Mouse (Mus musculus) heart, embryonic 16.5 days (tissue): ENCODE data around the gene Unc5cl. TPM values are rescaled to one million over a fixed set of nuclear protein-coding genes. Genes with fewer than 3 reads are reported as not detected.

ENCODE experiments used
- ATAC-seq: fragments of 200-750 bp; cut with Nextera tagmentation; replicated peaks from 2 replicates; pipeline ENCODE4 v1.8.0; 2017; ENCODE audit warnings: moderate number of reproducible peaks; ENCODE audit not compliant: insufficient read depth, low FRiP score; ENCODE audit errors: extremely low read depth
- H3K27ac ChIP-seq: fragments of 300-500 bp; sonication (generic); 2 replicates; pipeline ENCODE4 v1.5.1; 2014; ENCODE audit warnings: mild to moderate bottlenecking, low read length, control low read depth, moderate library complexity
- H3K27me3 ChIP-seq: fragments of 300-500 bp; sonication (generic); 2 replicates; pipeline ENCODE4 v1.6.1; 2014; ENCODE audit warnings: low read length, mixed read lengths; ENCODE audit not compliant: control insufficient read depth, insufficient read depth
- H3K36me3 ChIP-seq: fragments of 300-500 bp; sonication (generic); 2 replicates; pipeline ENCODE4 v1.6.1; 2014; ENCODE audit not compliant: control insufficient read depth, insufficient read depth
- H3K4me1 ChIP-seq: fragments of 300-500 bp; sonication (generic); 2 replicates; pipeline ENCODE4 v1.6.1; 2014; ENCODE audit warnings: low read length, mixed read lengths; ENCODE audit not compliant: control insufficient read depth, insufficient read depth
- H3K4me2 ChIP-seq: fragments of 300-500 bp; sonication (generic); 2 replicates; pipeline ENCODE4 v1.6.1; 2014; ENCODE audit warnings: low read depth, mild to moderate bottlenecking, control low read depth, low read length
- H3K4me3 ChIP-seq: fragments of 300-500 bp; sonication (generic); 2 replicates; pipeline ENCODE4 v1.5.1; 2014; ENCODE audit warnings: mild to moderate bottlenecking, control low read depth, low read length
- H3K9ac ChIP-seq: fragments of 300-500 bp; sonication (generic); 2 replicates; pipeline ENCODE4 v1.6.1; 2014; ENCODE audit warnings: low read length, control low read depth
- H3K9me3 ChIP-seq: fragments of 300-500 bp; sonication (generic); replicated peaks from 2 replicates; pipeline ENCODE4 v1.6.1; 2016; ENCODE audit warnings: low read length; ENCODE audit not compliant: control insufficient read depth
- WGBS: fragments of 180-500 bp; shearing (Covaris S2); extraction: QIAGEN DNeasy Blood & Tissue Kit; methylation state at CpG from one replicate; pipeline ENCODE4 v1.1.7; 2014; 5-methylcytosine and 5-hydroxymethylcytosine counted together
- polyA plus RNA-seq: library from polyadenylated mRNA; unstranded; fragments of >200 nt; fragmentation: Nextera tagmentation; extraction: Ambion mirVana; gene quantifications from 2 replicates; pipeline ENCODE4 v1.2.1, GENCODE M21; 2015

Unc5cl gene
- polyA plus RNA-seq: 0.75 and 2.0 TPM in 2 replicates

DNA sequence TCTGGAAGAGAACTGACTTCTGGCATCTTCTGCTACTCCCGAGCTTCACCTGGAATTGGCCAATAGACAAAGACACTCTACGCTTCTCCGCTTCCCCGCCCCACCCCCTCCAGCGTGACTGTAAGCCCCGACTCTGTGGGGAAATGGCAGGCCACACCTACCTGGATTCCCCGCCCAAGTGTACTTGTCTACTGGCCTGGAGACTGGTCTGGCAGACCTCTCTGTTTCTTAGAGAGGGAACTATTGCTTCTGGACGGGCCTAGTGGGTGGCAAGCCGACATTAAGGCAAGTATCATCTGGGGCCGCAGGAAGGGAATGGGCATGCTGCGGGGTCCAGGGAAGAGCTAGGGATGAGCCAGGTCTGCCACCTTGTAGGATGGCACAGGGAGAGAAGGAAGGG lies at the start of gene Unc5cl:
Gene Unc5cl (plus strand): TSS at position 214 of the 400 bp plus-strand sequence.
- 53% methylated on average over 11 of the region's 11 CpGs for WGBS
- no peaks in the 10 kb centered on the region for H3K27me3 ChIP-seq
- H3K36me3 ChIP-seq: no peaks in the 10 kb centered on the region
- no peak for ATAC-seq
- H3K9me3 ChIP-seq: no peaks in the 10 kb centered on the region
- no peaks in the 10 kb centered on the region for H3K4me1 ChIP-seq
- H3K4me3 ChIP-seq: no peak within 1 kb of the TSS
- no peak within 1 kb of the TSS for H3K4me2 ChIP-seq
- no peak within 1 kb of the TSS for H3K27ac ChIP-seq
- H3K9ac ChIP-seq: no peak within 1 kb of the TSS

DNA sequence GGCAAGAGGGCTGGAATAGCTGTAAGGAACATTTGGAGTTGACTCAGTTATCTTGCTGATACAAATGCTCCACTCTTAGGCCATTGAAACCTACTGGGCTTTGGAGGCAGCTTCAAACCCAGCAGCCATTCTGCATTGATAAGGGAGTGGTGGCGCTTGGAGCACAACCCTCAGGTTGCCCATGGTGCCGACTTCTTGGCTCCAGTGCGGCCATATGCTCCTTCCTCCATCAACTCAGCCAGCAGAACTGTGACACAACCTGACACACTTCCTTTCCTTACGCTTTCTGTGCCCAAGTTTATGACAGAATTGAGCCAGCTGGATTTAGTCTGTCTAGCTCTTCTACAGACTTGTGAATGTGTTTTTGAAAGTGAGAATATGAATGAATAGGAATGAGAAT lies 47.5 kb upstream of the Unc5cl start:
- 62% methylated on average over 4 of the region's 4 CpGs for WGBS
- H3K27ac ChIP-seq: no peak overlapping the region
- ATAC-seq: no peak
- no peaks in the 10 kb centered on the region for H3K36me3 ChIP-seq
- H3K4me1 ChIP-seq: peaks cover 27% of the 10 kb centered on the region
- no peaks in the 10 kb centered on the region for H3K9me3 ChIP-seq
- no peak overlapping the region for H3K4me3 ChIP-seq
- H3K4me2 ChIP-seq: peak overlapping the region; percentile 76
- H3K27me3 ChIP-seq: no peaks in the 10 kb centered on the region
- no peak overlapping the region for H3K9ac ChIP-seq

DNA sequence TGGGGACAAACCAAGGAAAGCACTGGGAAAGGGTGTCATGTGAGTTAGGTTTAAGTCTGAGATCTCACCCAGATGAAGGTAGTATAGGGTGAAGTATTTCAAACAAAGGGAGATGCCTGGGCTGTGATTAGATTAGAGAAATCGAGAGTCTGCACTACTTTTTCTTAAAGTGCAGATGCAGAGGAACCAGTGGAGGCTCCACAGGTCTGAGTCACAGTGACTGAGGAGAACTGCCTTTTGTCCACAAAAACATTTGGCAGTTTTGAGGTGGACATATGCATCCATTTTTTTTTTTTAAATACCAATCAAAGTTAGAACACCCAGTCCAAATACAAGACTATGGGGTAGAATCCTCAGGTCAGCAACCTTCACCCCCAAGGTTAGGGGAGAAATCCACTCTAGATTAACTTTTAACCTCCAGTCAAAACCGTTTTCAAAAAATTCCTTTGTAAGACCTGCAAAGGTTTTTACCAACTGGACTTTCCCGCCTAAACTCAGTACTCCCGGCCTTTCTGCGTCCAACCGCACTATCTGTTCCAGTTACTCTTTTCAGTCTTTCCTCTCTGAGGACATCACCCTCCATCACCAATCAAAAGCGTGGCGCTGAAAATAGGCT lies 46.7 kb upstream of the Unc5cl start:
- peak overlapping the region; percentile 97 for H3K27ac ChIP-seq
- 0 out of 2 replicates have a peak, but pooled peaks cover 2% of the 10 kb centered on the region for H3K36me3 ChIP-seq
- no peaks in the 10 kb centered on the region for H3K27me3 ChIP-seq
- H3K4me1 ChIP-seq: peaks cover 27% of the 10 kb centered on the region
- H3K4me3 ChIP-seq: peak overlapping the region; percentile 70
- H3K4me2 ChIP-seq: peak overlapping the region; percentile 76
- peak overlapping the region; percentile 89 for H3K9ac ChIP-seq
- no peaks in the 10 kb centered on the region for H3K9me3 ChIP-seq
- WGBS: 4% methylated on average over 8 of the region's 8 CpGs
- no peak for ATAC-seq

DNA sequence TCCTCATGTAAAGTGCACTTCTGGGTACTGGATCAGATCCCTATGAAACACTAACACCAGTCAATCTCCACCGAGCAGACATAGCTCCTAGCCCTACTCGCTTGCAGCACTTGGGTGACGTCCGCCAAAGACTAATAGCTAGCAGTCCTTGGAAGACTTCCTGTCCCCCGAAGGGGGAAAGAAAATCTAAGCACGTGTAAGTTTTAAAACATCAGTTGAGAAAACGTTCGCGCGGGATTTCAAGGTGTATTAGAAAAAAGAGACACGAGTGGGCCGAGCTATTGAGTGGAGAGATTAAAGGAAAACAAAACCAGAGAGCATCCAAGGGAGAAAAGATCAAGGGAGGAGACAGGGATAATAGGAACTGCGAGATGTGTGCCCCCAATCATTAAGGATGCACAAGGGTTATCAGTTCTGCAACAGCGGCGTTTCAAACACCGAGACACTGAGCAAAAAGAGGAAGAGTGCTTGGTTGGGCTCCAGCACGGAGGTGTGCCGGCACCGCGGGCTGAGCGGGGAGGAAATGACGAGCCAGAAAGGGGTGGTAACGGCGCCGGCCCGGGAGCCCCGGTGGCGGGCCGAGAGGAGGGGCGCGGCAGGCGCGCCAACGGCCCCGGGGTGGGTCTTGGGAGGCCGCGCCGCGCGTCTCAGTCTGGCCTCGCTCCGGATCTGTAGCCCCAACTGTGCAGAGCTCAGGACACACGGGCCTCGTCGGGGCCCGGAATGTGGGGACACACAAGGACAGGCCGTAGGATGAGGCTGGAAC lies 46.0 kb upstream of the Unc5cl start:
- Histone ChIP-seq H3K27ac (peak overlapping the region; percentile 97), H3K4me3 (peak overlapping the region; percentile 70), H3K36me3 (0 out of 2 replicates have a peak, but pooled peaks cover 2% of the 10 kb centered on the region), H3K4me2 (peak overlapping the region; percentile 76), H3K9ac (peak overlapping the region; percentile 89), H3K9me3 (no peaks in the 10 kb centered on the region), H3K4me1 (peaks cover 27% of the 10 kb centered on the region), H3K27me3 (no peaks in the 10 kb centered on the region)
- peak; percentile 37 for ATAC-seq
- under 1% methylated on average over 46 of the region's 47 CpGs for WGBS

DNA sequence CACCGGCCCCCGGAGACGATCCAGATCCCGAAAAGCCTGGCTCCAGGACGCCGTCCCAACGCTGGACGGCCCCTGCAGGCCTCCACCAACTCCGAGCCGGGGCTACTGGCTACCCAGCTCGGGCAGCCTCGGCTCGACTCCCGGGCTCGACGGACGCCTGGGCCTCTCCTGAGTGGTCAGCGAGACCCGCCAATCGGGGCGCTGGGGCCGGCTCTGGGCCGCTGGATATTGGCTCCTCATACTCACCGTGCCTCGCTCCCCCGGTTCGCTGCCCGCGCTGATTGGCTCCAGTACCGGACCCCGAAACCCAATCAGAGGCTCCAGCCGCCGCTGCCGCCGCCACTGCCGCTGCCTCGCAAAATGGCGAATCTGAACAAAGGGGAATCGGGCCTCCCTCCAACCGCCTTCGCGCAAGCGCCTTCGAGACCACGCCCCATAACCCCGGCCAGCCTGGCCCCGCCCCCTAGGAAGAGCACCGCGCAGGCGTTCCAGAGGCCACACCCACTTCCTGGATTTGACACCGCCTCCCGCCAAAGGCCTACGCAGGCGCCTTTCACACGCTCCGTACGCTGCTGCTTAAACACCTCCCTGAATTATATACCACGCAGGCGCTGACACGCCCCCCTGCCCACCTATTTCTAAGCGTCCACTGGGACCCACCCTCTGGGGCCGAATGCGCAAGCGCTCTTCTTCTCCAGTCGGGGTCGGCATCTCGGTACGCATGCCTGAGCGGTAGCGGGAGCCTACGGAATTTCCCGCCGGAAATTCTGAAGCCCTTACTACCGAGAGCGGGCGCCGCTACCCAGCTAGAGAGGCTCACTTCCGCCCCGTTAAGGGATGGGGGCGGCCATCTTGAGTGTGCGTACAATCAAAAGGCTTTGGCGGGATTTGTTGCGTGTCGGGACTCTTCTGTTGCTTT lies 45.1 kb upstream of the Unc5cl start, which contains the start of the genes Nfya and Oard1:
Gene Nfya (minus strand): TSS at position 527 of the 919 bp plus-strand sequence.
Gene Oard1 (plus strand): TSS at position 635 of the 919 bp plus-strand sequence.
- Histone ChIP-seq H3K4me3 (peak within 1 kb of the TSS; percentile 81), H3K4me1 (peaks cover 27% of the 10 kb centered on the region), H3K27me3 (no peaks in the 10 kb centered on the region), H3K9ac (peak within 1 kb of the TSS; percentile 90), H3K4me2 (peak within 1 kb of the TSS; percentile 92), H3K36me3 (peaks cover 7% of the 10 kb centered on the region), H3K27ac (peak within 1 kb of the TSS; percentile 99), H3K9me3 (no peaks in the 10 kb centered on the region)
- WGBS: under 1% methylated on average over 84 of the region's 84 CpGs
- peak; percentile 94 for ATAC-seq

DNA sequence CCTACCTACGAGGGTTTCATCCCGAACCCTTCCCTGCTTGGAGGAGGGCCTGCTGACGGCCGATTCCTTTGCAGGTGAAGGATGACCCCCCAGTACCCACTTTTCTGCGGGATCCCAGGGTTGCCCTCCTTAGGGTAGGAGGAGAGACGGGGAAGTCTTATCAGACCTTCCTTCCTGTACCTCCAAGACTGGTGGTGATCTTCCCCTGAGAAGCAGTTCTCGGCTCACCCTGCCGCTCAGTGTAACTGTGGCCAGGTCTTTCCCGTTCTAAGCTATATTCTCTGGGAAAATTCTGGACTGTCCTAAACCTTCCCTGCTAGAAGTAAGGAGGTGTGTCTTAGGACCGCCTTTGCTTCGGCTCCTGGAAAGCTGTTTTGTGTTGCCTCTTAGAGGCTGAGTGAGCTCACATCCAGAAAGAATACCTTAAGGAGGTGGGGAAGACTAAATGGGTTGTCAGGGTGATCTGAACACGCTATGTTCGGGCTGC lies 44.4 kb upstream of the Unc5cl start:
- under 1% methylated on average over 13 of the region's 13 CpGs for WGBS
- Histone ChIP-seq H3K36me3 (peaks cover 13% of the 10 kb centered on the region), H3K9ac (peak overlapping the region; percentile 90), H3K4me1 (peaks cover 27% of the 10 kb centered on the region), H3K4me3 (peak overlapping the region; percentile 81), H3K27ac (peak overlapping the region; percentile 99), H3K4me2 (peak overlapping the region; percentile 92), H3K27me3 (no peaks in the 10 kb centered on the region), H3K9me3 (no peaks in the 10 kb centered on the region)
- ATAC-seq: peak; percentile 3

DNA sequence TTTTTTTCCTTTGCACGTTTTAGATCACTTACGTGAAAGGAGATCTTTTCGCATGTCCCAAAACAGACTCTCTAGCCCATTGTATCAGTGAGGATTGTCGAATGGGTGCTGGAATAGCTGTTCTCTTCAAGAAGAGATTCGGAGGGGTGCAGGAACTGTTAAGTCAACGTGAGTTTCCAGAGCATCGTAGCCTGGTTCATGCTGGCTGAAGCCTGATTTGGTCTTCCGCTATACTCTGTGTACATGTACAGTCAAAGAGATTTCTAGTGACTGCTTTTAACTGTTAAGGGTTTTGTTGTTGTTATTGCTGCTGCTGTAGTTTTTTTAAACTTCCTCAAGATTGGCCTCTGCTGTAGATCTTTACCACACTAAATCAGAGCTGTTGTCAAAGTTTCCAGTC lies 43.5 kb upstream of the Unc5cl start:
- ATAC-seq: no peak
- Histone ChIP-seq H3K9me3 (no peaks in the 10 kb centered on the region), H3K4me1 (peaks cover 24% of the 10 kb centered on the region), H3K27ac (peak overlapping the region; percentile 99; the same call in 1 of the 2 replicates), H3K9ac (peak overlapping the region; percentile 90), H3K36me3 (peaks cover 20% of the 10 kb centered on the region), H3K4me3 (peak overlapping the region; percentile 81), H3K4me2 (peak overlapping the region; percentile 92), H3K27me3 (no peaks in the 10 kb centered on the region)
- 52% methylated on average over 8 of the region's 8 CpGs for WGBS

DNA sequence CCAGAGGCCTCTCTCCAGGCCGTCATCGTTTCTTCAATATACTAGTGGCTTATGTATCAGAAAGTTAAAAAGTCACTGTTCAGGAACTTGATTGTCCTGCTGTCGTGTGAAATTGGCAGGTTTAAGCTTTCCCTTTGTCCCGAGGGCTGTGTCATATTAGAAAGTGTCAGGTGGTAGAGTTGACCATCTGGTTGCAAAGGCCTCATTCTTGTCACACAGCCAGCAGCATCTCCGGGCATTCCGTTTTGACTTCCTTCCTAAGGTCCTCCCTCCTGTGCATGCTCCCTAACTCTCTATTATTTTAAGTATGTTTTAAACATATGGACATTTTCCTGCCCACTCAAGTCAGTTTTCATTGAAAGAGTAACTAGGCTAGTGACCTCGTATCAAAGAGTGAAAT lies 38.7 kb upstream of the Unc5cl start:
- Histone ChIP-seq H3K9ac (no peak overlapping the region), H3K4me1 (peaks cover 20% of the 10 kb centered on the region), H3K4me2 (no peak overlapping the region), H3K36me3 (peaks cover 49% of the 10 kb centered on the region), H3K27ac (peak overlapping the region; percentile 74), H3K4me3 (no peak overlapping the region), H3K27me3 (no peaks in the 10 kb centered on the region), H3K9me3 (no peaks in the 10 kb centered on the region)
- ATAC-seq: no peak
- WGBS: 48% methylated on average over 7 of the region's 7 CpGs
